Mouse (Mus musculus): Measurements from ENCODE around the gene Ntmt1.

Gene Ntmt1

DNA sequence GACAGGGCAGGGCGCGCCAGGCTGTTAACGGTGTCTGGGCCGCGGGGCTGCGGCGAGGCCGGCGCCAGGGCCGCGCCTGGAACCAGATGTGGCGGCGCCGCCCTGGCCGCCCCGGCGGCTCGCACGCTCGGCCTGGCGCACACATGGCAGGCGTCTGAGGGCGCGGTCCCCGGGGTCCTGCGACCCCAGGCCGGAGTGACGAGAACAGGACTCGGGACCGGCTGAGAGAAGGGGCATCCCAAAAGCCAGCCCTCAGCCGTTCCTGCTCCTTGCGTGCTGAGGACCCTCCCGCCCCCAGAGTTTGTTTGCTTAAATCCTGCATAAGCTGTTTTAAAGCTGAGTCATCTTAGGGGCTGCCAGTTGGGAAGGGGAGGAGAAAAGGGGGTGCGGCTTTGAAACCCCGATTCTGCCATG, 57.3 kb downstream of the Ntmt1 start:
- DNase-seq (ENCODE audit: low read depth, low spot score) = no peak

DNA sequence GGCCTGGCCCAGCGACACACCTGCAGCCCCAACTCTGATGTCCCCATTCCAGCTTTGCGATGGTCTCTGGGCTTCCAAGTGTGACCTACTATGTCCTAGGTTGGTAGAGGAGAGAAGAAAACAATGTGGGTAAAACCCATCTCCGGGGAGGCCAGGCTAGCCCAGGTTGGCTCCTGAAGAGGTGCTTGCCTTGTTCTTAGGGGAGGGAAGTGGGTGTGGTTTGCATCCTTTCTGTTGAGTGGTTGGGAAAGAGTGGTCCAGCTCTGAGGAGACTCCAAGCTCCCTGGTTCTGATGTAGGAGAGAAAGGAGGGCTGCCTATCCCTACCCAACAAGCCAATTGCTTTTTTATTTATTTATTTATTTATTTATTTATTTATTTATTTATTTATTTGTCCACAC, 57.8 kb downstream of the Ntmt1 start:
- no peak for DNase-seq (ENCODE audit: low read depth, low spot score)

DNA sequence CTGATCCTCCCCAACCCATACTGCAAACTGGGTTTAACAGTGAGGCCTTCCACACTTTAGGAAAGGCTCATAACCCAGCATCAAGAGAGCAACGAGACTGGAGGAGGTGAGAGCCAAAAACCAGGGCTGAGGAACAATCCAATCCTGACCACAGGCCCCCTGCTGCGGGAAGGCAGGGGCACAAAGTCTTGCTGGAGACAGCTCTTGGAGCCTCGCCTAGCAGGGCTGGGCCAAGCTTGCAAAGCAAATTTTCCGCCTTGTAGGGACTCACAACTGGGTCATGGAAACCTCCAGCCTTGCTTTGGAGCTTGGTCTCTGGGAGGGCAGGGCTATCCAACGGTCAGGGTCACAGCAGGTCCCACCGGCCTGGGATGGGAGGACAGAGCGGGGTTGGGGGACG, 63.2 kb downstream of the Ntmt1 start:
- no peak for DNase-seq (ENCODE audit: low read depth, low spot score)
